Mouse (Mus musculus) frontal cortex, adult 2 months (tissue): ENCODE measurements around the gene BC117090. TPM values are rescaled to one million over a fixed set of nuclear protein-coding genes. Genes with fewer than 3 reads are reported as not detected.
"Not testable (repeated sequence)": the region's sequence is repeated elsewhere in the genome, so short reads cannot be mapped to it uniquely, and the experiment has no call there.

Experiments used
- DNase-seq, 2 experiments: peaks; one replicate each; pipeline ENCODE4 v3.0.0; 2022; ENCODE audit warnings: low spot score in 1 of 2; ENCODE audit errors: extremely low spot score in 1 of 2
- polyA plus RNA-seq: library from polyadenylated mRNA; depleted of rRNA; stranded (reverse); fragments of >200 nt; gene quantifications from 2 replicates; pipeline ENCODE4 v1.2.3, GENCODE M21; 2012; rRNA removed

BC117090 gene
- polyA plus RNA-seq, result not detected in 2 replicates

- DNase-seq, result no peak
These were observed at the start of gene BC117090 for GRCm38 (mm10) chr16:36334232-36334631. Gene BC117090, minus strand, starts transcription at chr16:36334332.

- not testable (repeated sequence) for DNase-seq
These were observed 33.5 kb upstream of the BC117090 start, which contains the start of gene BC100530 for GRCm38 (mm10) chr16:36367648-36368047. Gene BC100530, minus strand, starts transcription at chr16:36367748.

- no peak for DNase-seq
These were observed 3.0 kb upstream of the BC117090 start for GRCm38 (mm10) chr16:36337171-36337570.

GRCm38 (mm10) chr16:36319286-36319685, 14.8 kb downstream of the BC117090 start:
- DNase-seq, result no peak

- not testable (repeated sequence) for DNase-seq
These were observed 18.0 kb downstream of the BC117090 start for GRCm38 (mm10) chr16:36316111-36316510.

GRCm38 (mm10) chr16:36307631-36308030, 26.5 kb downstream of the BC117090 start:
- no peak for DNase-seq

- DNase-seq, result no peak
These were observed 45.0 kb downstream of the BC117090 start for GRCm38 (mm10) chr16:36289140-36289539.

GRCm38 (mm10) chr16:36276796-36277195, 57.3 kb downstream of the BC117090 start, which contains the start of gene Stfa1:
Gene Stfa1, plus strand, starts transcription at chr16:36276951.
- not testable (repeated sequence) for DNase-seq

Other genes with a start within 250 kb of the BC117090 start
- not detected in 2 replicates for gene Csta1, start 203.1 kb downstream of the BC117090 start, polyA plus RNA-seq
- not detected in 2 replicates for gene Stfa2l1, start 177.5 kb downstream of the BC117090 start, polyA plus RNA-seq
- not detected in 2 replicates for gene Gm5483, start 150.1 kb downstream of the BC117090 start, polyA plus RNA-seq
- gene Gm5416, start 123.9 kb downstream of the BC117090 start, polyA plus RNA-seq, result not detected in 2 replicates
- gene 2010005H15Rik, start 112.9 kb downstream of the BC117090 start, polyA plus RNA-seq, result not detected in 2 replicates
- gene Stfa1, start 57.4 kb downstream of the BC117090 start, polyA plus RNA-seq, result not detected in 2 replicates
- gene BC100530, start 33.4 kb upstream of the BC117090 start, polyA plus RNA-seq, result not detected in 2 replicates
- gene Stfa2, start 74.1 kb upstream of the BC117090 start, polyA plus RNA-seq, result not detected in 2 replicates
- not detected in 2 replicates for gene Stfa3, start 121.1 kb upstream of the BC117090 start, polyA plus RNA-seq
- gene Casr, start 227.8 kb upstream of the BC117090 start, polyA plus RNA-seq, result 0.14 and 0.21 TPM in 2 replicates